Mouse (Mus musculus): ENCODE measurements at regions not wholly inside any gene's neighbourhood (a gene's known extent, or its start where the extent isn't known, plus 50 kb on each side); places are given as distances from the start of the nearest gene placed in this dataset.
"Not testable (repeated sequence)": the region's sequence is repeated elsewhere in the genome, so short reads cannot be mapped to it uniquely, and the experiment has no call there.

GRCm38 (mm10) chr6:103809986-103810341, 299.6 kb downstream of the Chl1 start:
- DNase-seq (ENCODE audit: low spot score in 2 of 2) = no peak

GRCm38 (mm10) chr6:103810342-103811001, 300.1 kb downstream of the Chl1 start:
- DNase-seq (ENCODE audit: low spot score in 2 of 2) = no peak

- not testable (repeated sequence) for DNase-seq (ENCODE audit: low spot score in 2 of 2)
Observed at GRCm38 (mm10) chr6:103816396-103816795, 306.0 kb downstream of the Chl1 start.

GRCm38 (mm10) chr6:103826042-103826441, 315.7 kb downstream of the Chl1 start:
- no peak for DNase-seq (ENCODE audit: low spot score in 2 of 2)

GRCm38 (mm10) chr6:103827623-103828022, 317.2 kb downstream of the Chl1 start:
- DNase-seq (ENCODE audit: low spot score in 2 of 2) = no peak

GRCm38 (mm10) chr6:103828866-103829265, 318.5 kb downstream of the Chl1 start:
- no peak for DNase-seq (ENCODE audit: low spot score in 2 of 2)

GRCm38 (mm10) chr6:103832301-103832700, 321.9 kb downstream of the Chl1 start:
- no peak for DNase-seq (ENCODE audit: low spot score in 2 of 2)

GRCm38 (mm10) chr6:103832808-103833207, 322.4 kb downstream of the Chl1 start:
- DNase-seq (ENCODE audit: low spot score in 2 of 2) = no peak

- DNase-seq (ENCODE audit: low spot score in 2 of 2) = peak in 1 of 2 experiments; percentile 16
Observed at GRCm38 (mm10) chr6:103833501-103834132, 323.2 kb downstream of the Chl1 start.

- no peak for DNase-seq (ENCODE audit: low spot score in 2 of 2)
Observed at GRCm38 (mm10) chr6:103834726-103835229, 324.4 kb downstream of the Chl1 start.

GRCm38 (mm10) chr6:103859787-103860186, 349.4 kb downstream of the Chl1 start:
- no peak for DNase-seq (ENCODE audit: low spot score in 2 of 2)

- DNase-seq (ENCODE audit: low spot score in 2 of 2) = no peak
Observed at GRCm38 (mm10) chr6:103893455-103893854, 383.1 kb downstream of the Chl1 start.

- DNase-seq (ENCODE audit: low spot score in 2 of 2) = no peak
Observed at GRCm38 (mm10) chr6:103924504-103924903, 414.1 kb downstream of the Chl1 start.

GRCm38 (mm10) chr6:103927094-103927493, 416.7 kb downstream of the Chl1 start:
- no peak for DNase-seq (ENCODE audit: low spot score in 2 of 2)

GRCm38 (mm10) chr6:103940345-103940744, 430.0 kb downstream of the Chl1 start:
- no peak for DNase-seq (ENCODE audit: low spot score in 2 of 2)

- no peak for DNase-seq (ENCODE audit: low spot score in 2 of 2)
Observed at GRCm38 (mm10) chr6:103944361-103944760, 434.0 kb downstream of the Chl1 start.

- DNase-seq (ENCODE audit: low spot score in 2 of 2) = no peak
Observed at GRCm38 (mm10) chr6:103947474-103947873, 437.1 kb downstream of the Chl1 start.

- no peak for DNase-seq (ENCODE audit: low spot score in 2 of 2)
Observed at GRCm38 (mm10) chr6:103953134-103953771, 442.9 kb downstream of the Chl1 start.

GRCm38 (mm10) chr6:103959002-103959401, 448.6 kb downstream of the Chl1 start:
- DNase-seq (ENCODE audit: low spot score in 2 of 2) = no peak

GRCm38 (mm10) chr6:103967811-103968420, 457.5 kb downstream of the Chl1 start:
- DNase-seq (ENCODE audit: low spot score in 2 of 2) = no peak

GRCm38 (mm10) chr6:103999186-103999585, 488.8 kb downstream of the Chl1 start:
- no peak for DNase-seq (ENCODE audit: low spot score in 2 of 2)

- peak; percentile 41 to 45 for DNase-seq (ENCODE audit: low spot score in 2 of 2)
Observed at GRCm38 (mm10) chr6:104028439-104029091, 464.0 kb upstream of the Cntn6 start.
